Mouse (Mus musculus) CH12.LX (cell line): ENCODE measurements at regions not wholly inside any gene's neighbourhood (a gene's known extent, or its start where the extent isn't known, plus 50 kb on each side); places are given as distances from the start of the nearest gene placed in this dataset.

ENCODE experiments used
- CHD1 ChIP-seq: IDR thresholded peaks from 2 replicates; pipeline ENCODE4 v1.6.1; 2012; ENCODE audit warnings: low read depth, low read length, improper control_type of control experiment, inconsistent platforms
- CHD2 ChIP-seq: IDR thresholded peaks from 2 replicates; pipeline ENCODE4 v1.6.1; 2011; ENCODE audit warnings: low read length, improper control_type of control experiment
- CTCF ChIP-seq, 2 experiments: IDR thresholded peaks in 1 of 2; conservative IDR thresholded peaks in 1 of 2; 2 replicates each; pipeline ENCODE4 v1.5.1; 2011 to 2012; ENCODE audit warnings: low read depth in 2 of 2, low read length in 2 of 2, improper control_type of control experiment in 1 of 2, inconsistent platforms in 1 of 2, mild to moderate bottlenecking in 1 of 2, moderate library complexity in 1 of 2
- EP300 ChIP-seq: IDR thresholded peaks from 2 replicates; pipeline ENCODE4 v1.6.1; 2011; ENCODE audit warnings: low read length, improper control_type of control experiment
- JUN ChIP-seq: IDR thresholded peaks from 2 replicates; pipeline ENCODE4 v1.6.1; 2011; ENCODE audit warnings: low read depth, mild to moderate bottlenecking, low read length, improper control_type of control experiment, moderate library complexity; ENCODE audit not compliant: insufficient read depth
- JUND ChIP-seq: conservative IDR thresholded peaks from 2 replicates; pipeline ENCODE4 v1.6.1; 2011; ENCODE audit warnings: low read depth, low read length, improper control_type of control experiment
- POLR2A ChIP-seq: IDR thresholded peaks from 2 replicates; pipeline ENCODE4 v1.6.1; 2011; ENCODE audit warnings: low read depth, mild to moderate bottlenecking, improper control_type of control experiment, low read length
- ZNF384 ChIP-seq: IDR thresholded peaks from 2 replicates; pipeline ENCODE4 v1.6.1; 2012; ENCODE audit warnings: low read depth, low read length, improper control_type of control experiment, inconsistent platforms

DNA sequence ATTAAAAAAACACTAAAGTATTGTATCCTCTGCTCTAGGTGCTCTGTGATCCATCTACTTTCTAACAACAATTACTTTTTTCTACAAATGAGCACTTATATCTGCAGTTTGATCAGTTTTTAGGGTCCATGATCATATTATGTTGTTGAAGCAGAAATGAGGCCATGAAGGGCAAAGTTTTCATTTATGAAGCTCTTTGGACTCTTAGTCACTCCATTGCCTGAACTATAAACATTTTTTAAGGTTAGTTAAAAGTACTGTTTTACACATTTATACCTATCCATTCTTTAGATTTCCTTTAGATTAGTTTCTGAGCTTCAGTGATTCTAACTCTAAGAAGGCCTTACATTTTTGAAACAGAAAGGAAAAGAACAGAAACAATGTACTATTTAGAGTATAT is 999.4 kb upstream of the Lcorl start:
- no peak for TF ChIP-seq CTCF (conservative IDR thresholded peaks at IDR 0.05 in 1 of 2, IDR thresholded peaks at IDR 0.05 in 1 of 2; ENCODE audit: low read depth in 2 of 2, low read length in 2 of 2)
- no peak for TF ChIP-seq JUND
- no peak for TF ChIP-seq CHD2
- no peak for TF ChIP-seq JUN
- TF ChIP-seq ZNF384 = no peak
- TF ChIP-seq EP300 = no peak
- TF ChIP-seq POLR2A = no peak
- no peak for TF ChIP-seq CHD1
